Comparison of ENCODE assay signal across 27 mouse cellular contexts in the genomic region with DNA sequence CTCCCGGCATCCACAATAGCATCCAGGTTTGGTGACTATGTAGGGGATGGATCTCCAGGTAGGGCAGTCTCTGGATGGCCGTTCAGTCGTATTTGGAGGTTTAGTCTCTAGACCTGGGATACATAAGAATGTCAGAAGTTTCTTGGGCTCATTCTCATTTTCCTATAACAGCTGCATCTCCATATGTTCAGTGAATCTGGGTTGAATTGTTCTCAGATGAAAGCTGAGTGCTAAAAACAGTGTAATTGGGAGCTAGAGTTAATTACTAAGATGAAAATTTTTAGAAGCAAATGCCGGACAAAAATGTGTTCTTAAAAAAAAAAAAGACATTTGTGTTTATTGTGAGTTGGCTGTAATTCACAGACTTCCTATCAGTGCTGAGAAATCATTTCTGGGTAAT. TPM values are rescaled to one million over a fixed set of nuclear protein-coding genes. Genes with fewer than 3 reads are reported as not detected.
"Had no signal": no experiment of that assay in that cellular context is flagged by ENCODE, and none has a peak within 500 bp of the region (broad histone marks: within the 10 kb centered on the region; RNA-seq: fewer than 3 reads in every experiment).

No protein-coding gene starts in this region.

- H3K4me3 ChIP-seq: heart, adult 2 months; heart, embryonic 13.5 days; heart, embryonic 15.5 days; hindbrain, embryonic 13.5 days; hindbrain, embryonic 15.5 days; kidney, embryonic 15.5 days; layer of hippocampus, adult 2 months; left cerebral cortex, adult 2 months; limb, embryonic 10.5 days; limb, embryonic 12.5 days had no signal

- ATAC-seq: hindbrain, postnatal 0 days; intestine, embryonic 16.5 days had no signal

- DNase-seq: gastrocnemius, postnatal 14 days; gastrocnemius, postnatal 36 days; heart, adult 11 months; heart, adult 2 months; heart, postnatal 14 days; heart, postnatal 36 days; kidney, adult 11 months; kidney, adult 2 months; kidney, adult 9 months; kidney, postnatal 14 days; kidney, postnatal 4 days; liver had no signal

- H3K9me3 ChIP-seq: heart, embryonic 13.5 days; heart, embryonic 15.5 days; hindbrain, embryonic 13.5 days; hindbrain, embryonic 15.5 days; kidney, embryonic 15.5 days; limb, embryonic 10.5 days; limb, embryonic 12.5 days had no signal

- H3K4me1 ChIP-seq: heart, embryonic 13.5 days; heart, embryonic 15.5 days; kidney, embryonic 15.5 days; limb, embryonic 10.5 days; limb, embryonic 12.5 days had no signal

- H3K27ac ChIP-seq: heart, adult 2 months; heart, embryonic 13.5 days; heart, embryonic 15.5 days; hindbrain, postnatal 0 days; kidney, embryonic 15.5 days; kidney, postnatal 0 days; layer of hippocampus, adult 2 months; limb, embryonic 10.5 days; limb, embryonic 12.5 days had no signal

- H3K4me2 ChIP-seq: heart, embryonic 11.5 days; heart, embryonic 13.5 days; heart, embryonic 15.5 days; hindbrain, embryonic 13.5 days; hindbrain, embryonic 15.5 days; kidney, embryonic 15.5 days; limb, embryonic 12.5 days; liver, embryonic 11.5 days had no signal

- H3K9ac ChIP-seq: heart, embryonic 13.5 days; heart, embryonic 15.5 days; hindbrain, embryonic 13.5 days; hindbrain, embryonic 15.5 days; kidney, embryonic 15.5 days; limb, embryonic 12.5 days had no signal

- H3K36me3 ChIP-seq: heart, embryonic 13.5 days; heart, embryonic 15.5 days; hindbrain, embryonic 13.5 days; hindbrain, embryonic 15.5 days; kidney, embryonic 15.5 days; limb, embryonic 10.5 days; limb, embryonic 12.5 days had no signal

- H3K27me3 ChIP-seq: heart, embryonic 13.5 days; heart, embryonic 15.5 days; hindbrain, embryonic 13.5 days; hindbrain, embryonic 15.5 days; kidney, embryonic 15.5 days; limb, embryonic 12.5 days had no signal

RNA-seq across cellular contexts. Expression of gene Myo16, which starts 57.3 kb away (rescaled TPM):
- polyA plus RNA-seq: heart, adult 2 months; heart, postnatal 0 days had no signal
